Mouse (Mus musculus): Measurements from ENCODE around the gene Ankrd35. TPM values are rescaled to one million over a fixed set of nuclear protein-coding genes. Genes with fewer than 3 reads are reported as not detected.
"Not testable (repeated sequence)": the region's sequence is repeated elsewhere in the genome, so short reads cannot be mapped to it uniquely, and the experiment has no call there.

The Ankrd35 gene
- polyA plus RNA-seq, 3 experiments from 2014 or later: 0.53 to 0.97 TPM; not detected in 1

DNA sequence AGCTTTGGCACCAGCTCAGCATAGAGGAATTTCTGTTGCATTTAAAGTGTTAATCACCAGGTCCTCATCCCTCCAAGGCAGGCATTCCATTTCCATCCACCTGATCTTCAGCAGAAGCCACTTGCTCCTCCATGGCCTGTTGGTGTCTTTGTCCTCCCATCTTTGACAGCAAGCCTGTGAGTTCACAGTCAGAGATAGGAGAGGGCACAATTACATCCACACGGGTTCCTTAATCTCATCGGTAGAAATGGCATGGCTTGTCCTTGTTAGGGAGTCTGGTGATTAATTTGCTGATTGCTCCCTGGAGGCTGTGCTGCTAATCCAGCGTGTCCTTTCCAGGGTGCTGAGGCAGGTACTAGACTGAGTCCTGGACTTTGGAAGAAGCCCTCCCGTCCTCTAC, 3.6 kb downstream of the Ankrd35 start:
- ATAC-seq: no peak

- no peak for ATAC-seq
Measured at GRCm38 (mm10) chr3:96674442-96674841, 4.5 kb downstream of the Ankrd35 start.

DNA sequence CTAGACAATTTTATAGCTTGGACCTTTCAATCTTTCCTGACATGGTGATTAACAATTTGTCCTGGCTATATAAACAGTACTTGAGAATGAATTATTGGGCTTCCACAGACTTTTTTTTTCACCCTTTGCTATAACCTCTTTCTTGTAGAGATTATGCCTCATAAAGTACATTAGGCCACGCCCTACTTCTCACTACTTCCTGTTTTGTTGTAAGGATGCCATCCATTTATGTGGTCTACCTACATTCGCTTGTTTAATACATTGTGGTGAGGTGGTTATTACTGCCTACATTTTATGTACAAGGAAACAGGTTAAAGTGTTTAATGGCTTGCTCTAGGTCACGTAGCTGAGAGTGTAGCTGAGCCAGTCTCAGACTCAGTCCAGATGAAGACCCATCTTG, 5.2 kb downstream of the Ankrd35 start:
- peak; percentile 85 for ATAC-seq

DNA sequence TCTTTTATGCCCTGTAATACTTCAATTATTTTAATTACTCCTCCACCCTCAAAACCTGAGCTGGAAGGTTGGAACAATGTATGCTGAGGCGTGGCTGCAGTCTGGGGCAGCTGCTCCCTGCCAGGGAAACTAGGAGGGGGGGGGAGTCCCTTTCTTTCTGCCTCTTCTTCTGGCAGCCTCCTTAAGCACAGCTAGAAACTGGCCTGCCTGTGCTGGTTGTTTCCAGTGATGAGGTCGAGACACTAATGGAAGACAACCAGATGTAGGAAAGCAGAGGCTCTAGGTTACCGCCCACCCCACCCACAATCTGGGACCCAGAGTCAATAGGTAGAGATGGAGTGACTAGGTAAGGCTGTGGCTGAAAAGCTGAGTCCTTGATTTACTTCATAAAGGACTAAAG, 5.8 kb downstream of the Ankrd35 start:
- no peak for ATAC-seq

- ATAC-seq: no peak
Measured at GRCm38 (mm10) chr3:96678456-96678855, 8.5 kb downstream of the Ankrd35 start.

DNA sequence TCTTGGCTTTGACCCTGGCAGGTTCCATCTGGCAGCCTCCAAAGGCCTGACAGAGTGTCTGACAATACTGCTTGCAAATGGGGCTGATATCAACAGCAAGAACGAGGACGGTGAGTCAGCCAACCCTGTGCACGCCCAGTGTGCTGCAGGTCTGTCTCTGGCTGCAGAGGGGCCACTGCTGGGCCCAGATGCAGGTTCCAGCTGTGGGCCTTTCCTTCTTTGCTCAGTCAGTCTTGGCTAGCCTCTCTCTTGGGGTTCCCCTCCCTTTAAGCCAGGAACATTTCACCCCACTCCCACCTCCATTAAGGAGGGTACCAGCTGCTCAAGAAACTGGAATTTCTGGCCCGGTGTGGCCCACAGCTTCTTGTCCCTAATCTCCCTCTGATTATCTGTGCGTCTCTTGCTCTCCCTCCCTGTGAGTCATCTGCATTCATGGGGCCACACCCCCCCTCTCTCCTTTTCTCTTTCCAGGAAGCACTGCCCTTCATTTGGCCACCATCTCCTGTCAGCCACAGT, 9.3 kb downstream of the Ankrd35 start:
- no peak for ATAC-seq

DNA sequence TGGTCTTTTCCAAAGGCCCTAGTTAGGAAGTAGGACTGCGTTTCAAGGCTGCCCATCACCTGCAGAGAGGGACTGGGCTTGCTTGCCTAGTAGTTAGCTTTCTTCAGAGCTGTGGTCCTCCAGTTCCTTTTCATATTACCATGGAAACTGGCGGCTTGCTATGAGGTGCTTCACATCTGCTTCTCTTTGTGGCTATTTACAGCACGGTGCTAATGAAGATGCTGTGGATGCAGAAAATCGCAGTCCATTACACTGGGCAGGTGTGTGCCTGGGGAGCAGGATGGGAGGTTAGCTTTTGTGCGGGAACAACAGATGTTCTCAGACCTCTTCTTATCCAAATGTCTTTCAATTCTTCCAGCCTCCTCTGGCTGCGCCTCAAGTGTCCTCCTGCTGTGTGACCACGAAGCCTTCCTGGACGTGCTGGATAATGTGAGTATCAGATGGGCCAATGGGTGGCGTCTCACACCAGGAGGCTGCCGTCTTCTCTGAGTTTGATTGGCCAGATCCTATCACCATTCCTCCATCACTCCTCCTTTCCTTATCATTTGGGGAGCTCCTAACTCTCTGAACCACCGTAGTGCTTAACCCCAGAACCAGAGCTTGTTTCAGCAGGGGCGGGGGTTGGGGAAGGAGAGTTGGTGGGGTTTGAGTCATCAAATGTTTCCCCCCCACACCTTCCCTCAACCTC, 10.5 kb downstream of the Ankrd35 start:
- ATAC-seq: no peak

DNA sequence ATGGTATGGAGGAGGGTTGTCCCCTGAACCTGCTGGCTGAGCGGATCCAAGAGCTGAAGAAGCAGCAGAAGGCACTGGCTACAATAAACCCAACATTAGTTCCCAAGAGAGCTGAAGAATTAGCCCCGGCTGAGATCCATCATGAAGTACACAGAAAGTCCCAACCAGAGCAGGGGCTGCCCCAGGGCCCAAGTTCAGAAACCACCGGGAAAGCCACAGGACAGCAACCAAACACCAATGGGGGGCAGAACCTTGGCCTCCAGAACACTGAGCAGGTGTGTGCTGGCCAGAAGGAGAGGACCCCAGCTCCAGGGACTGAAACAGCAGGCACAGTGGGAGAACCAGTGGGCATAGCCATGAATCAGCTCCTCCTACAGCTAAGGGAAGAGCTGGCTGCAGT, 13.6 kb downstream of the Ankrd35 start:
- no peak for ATAC-seq

GRCm38 (mm10) chr3:96684151-96684821, 14.4 kb downstream of the Ankrd35 start:
- ATAC-seq: no peak

DNA sequence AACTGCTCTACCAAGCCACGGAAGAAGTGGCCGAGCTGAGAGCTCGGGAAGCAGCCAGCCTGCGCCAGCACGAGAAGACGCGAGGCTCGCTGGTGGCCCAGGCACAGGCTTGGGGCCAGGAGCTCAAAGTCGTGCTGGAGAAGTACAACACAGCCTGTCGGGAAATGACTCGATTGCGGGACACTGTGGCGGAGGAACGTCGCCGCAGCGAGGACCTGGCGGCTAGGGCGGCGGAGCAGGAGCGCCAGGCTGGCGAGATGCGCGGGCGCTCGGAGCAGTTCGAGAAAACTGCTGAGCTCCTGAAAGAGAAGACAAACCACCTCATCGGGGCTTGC, 14.9 kb downstream of the Ankrd35 start:
- ATAC-seq: no peak

GRCm38 (mm10) chr3:96686057-96686456, 16.1 kb downstream of the Ankrd35 start:
- ATAC-seq: not testable (repeated sequence)

GRCm38 (mm10) chr3:96688854-96689253, 18.9 kb downstream of the Ankrd35 start:
- ATAC-seq: no peak

DNA sequence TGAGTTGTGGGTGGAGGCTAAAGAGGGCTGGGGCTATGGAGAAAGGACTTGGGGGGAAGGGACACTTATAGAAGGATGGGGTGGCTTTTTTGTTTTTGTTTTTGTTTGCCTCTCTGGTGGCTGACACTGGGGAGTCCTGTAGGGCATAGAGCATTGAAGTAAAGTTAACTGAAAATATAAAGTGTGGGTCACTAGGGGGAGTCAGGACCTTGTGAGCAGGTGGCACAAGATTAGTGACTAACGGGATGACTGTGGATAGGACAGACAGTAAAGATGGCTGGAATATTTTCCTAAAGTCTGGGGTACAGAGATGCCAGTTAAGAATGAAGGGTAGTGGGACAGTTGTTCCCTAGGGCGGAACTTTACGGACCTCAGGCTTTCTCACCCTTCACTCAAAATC, 20.4 kb downstream of the Ankrd35 start:
- no peak for ATAC-seq

GRCm38 (mm10) chr3:96692506-96692905, 22.6 kb downstream of the Ankrd35 start:
- ATAC-seq: no peak

DNA sequence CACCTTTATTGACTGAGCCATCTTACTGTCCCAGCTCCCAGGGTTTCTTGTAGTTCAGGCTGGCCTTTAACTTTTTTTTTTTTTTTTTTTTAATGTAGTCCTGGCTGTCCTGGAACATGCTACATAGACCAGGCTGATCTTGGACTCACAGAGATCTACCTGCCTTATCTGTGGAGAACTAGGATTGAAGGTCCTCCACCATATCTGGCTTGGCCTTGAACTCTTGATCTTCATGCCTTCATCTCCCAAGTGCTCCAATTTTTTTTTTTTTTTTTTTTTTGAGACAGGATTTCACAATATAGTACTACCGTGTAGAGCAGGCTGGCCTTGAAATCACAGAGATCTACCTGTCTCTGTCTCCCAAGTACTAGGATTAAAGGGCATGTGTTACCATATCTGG, 23.6 kb downstream of the Ankrd35 start:
- no peak for ATAC-seq

DNA sequence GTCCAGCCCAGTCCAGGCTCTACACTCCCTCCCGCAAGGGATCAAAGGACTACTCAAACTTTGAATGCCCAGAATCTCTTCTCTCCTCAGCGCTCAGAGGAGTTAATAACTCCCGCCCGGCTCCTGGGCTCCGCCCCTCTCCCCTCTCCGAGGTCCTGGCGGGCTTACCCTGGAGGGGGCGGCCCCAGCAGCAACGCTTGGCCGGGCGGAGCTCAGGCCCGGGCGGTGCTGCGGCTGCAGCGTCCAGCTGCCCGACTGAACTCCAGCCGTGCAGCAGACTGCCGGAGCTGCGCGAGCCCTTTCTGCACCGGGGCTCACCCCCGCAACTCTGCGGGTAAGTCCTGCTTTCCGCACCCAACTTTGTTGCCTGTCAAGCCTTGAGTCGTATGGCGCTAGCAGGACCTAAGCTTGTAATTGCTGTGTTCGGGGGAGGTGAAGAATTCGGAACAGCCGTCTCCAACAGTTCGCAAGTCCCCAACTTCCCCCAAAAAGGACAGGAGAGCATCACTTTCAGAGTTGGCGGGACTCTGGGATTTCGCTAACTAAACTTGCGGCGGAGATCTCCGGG, 26.4 kb downstream of the Ankrd35 start, which contains the start of gene Pias3:
Gene Pias3 (plus strand): TSS at position 187 of the 568 bp plus-strand sequence.
- peak; percentile 64 for ATAC-seq

DNA sequence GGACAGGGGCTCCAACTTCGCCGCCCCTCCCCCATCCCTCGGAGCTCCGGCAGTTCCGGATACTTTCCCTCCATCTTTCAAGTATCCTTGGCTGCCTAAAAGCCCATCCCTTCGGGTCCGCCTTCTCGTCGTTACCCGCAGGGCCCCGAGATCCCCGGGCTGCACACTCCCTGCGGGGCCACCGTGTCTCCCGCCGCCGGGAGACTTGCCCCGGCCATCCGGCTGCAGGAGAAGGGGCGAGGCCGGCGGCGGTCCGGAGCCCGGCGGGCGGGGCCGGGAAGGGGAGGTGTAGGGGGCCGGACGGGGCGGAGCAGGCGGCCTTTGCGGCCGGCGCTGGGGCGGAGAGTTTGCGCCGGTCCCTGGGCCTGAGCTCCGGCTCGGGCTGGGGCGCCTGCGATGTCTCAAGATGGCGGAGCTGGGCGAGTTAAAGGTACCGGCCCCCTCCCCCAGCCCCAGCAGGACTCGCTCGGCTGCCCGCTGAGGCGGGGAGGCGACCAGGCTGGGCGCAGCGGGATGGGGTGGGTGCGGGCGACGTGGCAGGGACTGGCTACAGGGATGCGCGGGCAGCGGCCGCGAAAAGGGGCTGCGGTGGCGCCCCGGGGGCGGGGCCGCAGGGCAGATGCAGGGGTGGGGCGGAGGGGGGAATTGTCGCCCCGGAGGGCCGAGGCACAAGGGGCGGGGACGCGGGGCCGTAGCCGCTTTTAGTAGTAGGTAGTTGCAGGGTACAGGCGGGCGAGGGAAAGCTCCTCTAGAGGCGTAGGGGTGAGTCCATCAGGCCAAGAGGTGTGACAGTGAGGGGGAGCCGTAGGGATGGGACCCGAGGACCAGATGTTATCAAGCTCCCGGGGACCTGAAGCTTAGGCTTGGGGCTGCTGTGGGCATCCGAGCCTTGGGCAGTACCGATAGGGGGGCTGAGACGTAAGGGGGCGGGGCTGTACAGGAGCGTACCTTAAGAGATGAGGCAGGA, 27.1 kb downstream of the Ankrd35 start:
- ATAC-seq: peak; percentile 66

GRCm38 (mm10) chr3:96698993-96699690, 29.2 kb downstream of the Ankrd35 start:
- ATAC-seq: no peak

- no peak for ATAC-seq
Measured at GRCm38 (mm10) chr3:96700376-96700775, 30.4 kb downstream of the Ankrd35 start.

GRCm38 (mm10) chr3:96701003-96701402, 31.1 kb downstream of the Ankrd35 start:
- no peak for ATAC-seq

DNA sequence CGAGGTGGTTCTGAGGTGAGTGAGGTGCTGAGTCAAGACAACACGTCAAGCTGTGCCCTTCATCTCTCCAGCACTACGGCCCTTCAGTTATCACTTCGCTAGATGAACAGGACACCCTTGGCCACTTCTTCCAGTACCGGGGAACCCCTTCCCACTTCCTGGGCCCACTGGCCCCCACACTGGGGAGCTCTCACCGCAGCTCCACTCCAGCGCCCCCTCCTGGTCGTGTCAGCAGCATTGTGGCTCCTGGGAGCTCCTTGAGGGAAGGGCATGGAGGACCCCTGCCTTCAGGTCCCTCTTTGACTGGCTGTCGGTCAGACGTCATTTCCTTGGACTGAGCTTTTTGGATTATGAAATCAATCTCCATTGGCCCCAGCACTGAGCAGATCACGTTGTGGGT, 34.8 kb downstream of the Ankrd35 start:
- ATAC-seq: no peak

GRCm38 (mm10) chr3:96706217-96706616, 36.3 kb downstream of the Ankrd35 start:
- ATAC-seq: no peak
